Mouse (Mus musculus): ENCODE results near the gene Ift122. TPM values are rescaled to one million over a fixed set of nuclear protein-coding genes. Genes with fewer than 3 reads are reported as not detected.

The Ift122 gene
- polyA plus RNA-seq, 1 experiment from 2014 or later = 23.9 TPM

- WGBS = 36% methylated on average over 16 of the region's 16 CpGs
- peaks cover 28% of the 10 kb centered on the region for H3K4me1 ChIP-seq (ENCODE audit: control insufficient read depth, insufficient read depth, low read length)
- H3K36me3 ChIP-seq (ENCODE audit: control insufficient read depth, insufficient read depth, low read length) = peaks cover 15% of the 10 kb centered on the region
- peak overlapping the region; percentile 40; the same call in 1 of the 2 replicates for H3K27ac ChIP-seq (ENCODE audit: low read length)
- H3K4me3 ChIP-seq (ENCODE audit: low read depth, low read length) = no peak overlapping the region
- peak; percentile 46; the same call in 1 of the 2 replicates for ATAC-seq (ENCODE audit: insufficient number of reproducible peaks, insufficient read depth, low FRiP score, low read depth)
- no peaks in the 10 kb centered on the region for H3K9me3 ChIP-seq (ENCODE audit: control insufficient read depth, low read depth, low read length)
- no peaks in the 10 kb centered on the region for H3K27me3 ChIP-seq (ENCODE audit: control insufficient read depth, insufficient read depth, low read length)
- no peak overlapping the region for H3K4me2 ChIP-seq (replicated peaks; ENCODE audit: low read depth, low read length)
- no peak overlapping the region for H3K9ac ChIP-seq (replicated peaks; ENCODE audit: low read depth, low read length)
These were observed 103.8 kb downstream of the Ift122 start for GRCm38 (mm10) chr6:115956922-115957601.

- no peak overlapping the region for H3K4me2 ChIP-seq (replicated peaks; ENCODE audit: low read depth, low read length)
These were observed 104.4 kb downstream of the Ift122 start for GRCm38 (mm10) chr6:115957681-115958080.

GRCm38 (mm10) chr6:115958445-115958844 lies 105.2 kb downstream of the Ift122 start:
- H3K9ac ChIP-seq (replicated peaks; ENCODE audit: low read depth, low read length) = no peak overlapping the region
- peaks cover 20% of the 10 kb centered on the region for H3K36me3 ChIP-seq (ENCODE audit: control insufficient read depth, insufficient read depth, low read length)
- H3K27ac ChIP-seq (ENCODE audit: low read length) = no peak overlapping the region

More at GRCm38 (mm10) chr6:115957681-115958080, 104.4 kb downstream of the Ift122 start:
- H3K9ac ChIP-seq (replicated peaks; ENCODE audit: low read depth, low read length) = no peak overlapping the region
- H3K4me1 ChIP-seq (ENCODE audit: control insufficient read depth, insufficient read depth, low read length) = peaks cover 28% of the 10 kb centered on the region
- H3K27me3 ChIP-seq (ENCODE audit: control insufficient read depth, insufficient read depth, low read length) = no peaks in the 10 kb centered on the region
- H3K4me3 ChIP-seq (ENCODE audit: low read depth, low read length) = no peak overlapping the region
- H3K36me3 ChIP-seq (ENCODE audit: control insufficient read depth, insufficient read depth, low read length) = peaks cover 20% of the 10 kb centered on the region
- no peak for ATAC-seq (ENCODE audit: insufficient number of reproducible peaks, insufficient read depth, low FRiP score, low read depth)
- H3K9me3 ChIP-seq (ENCODE audit: control insufficient read depth, low read depth, low read length) = no peaks in the 10 kb centered on the region
- H3K27ac ChIP-seq (ENCODE audit: low read length) = peak overlapping the region; percentile 40; the same call in 1 of the 2 replicates
- 52% methylated on average over 6 of the region's 6 CpGs for WGBS

GRCm38 (mm10) chr6:115959151-115959691 lies 106.0 kb downstream of the Ift122 start:
- peak overlapping the region; percentile 21; the same call in 1 of the 2 replicates for H3K27ac ChIP-seq (ENCODE audit: low read length)
- H3K4me3 ChIP-seq (ENCODE audit: low read depth, low read length) = no peak overlapping the region
- no peaks in the 10 kb centered on the region for H3K9me3 ChIP-seq (ENCODE audit: control insufficient read depth, low read depth, low read length)
- peaks cover 20% of the 10 kb centered on the region for H3K36me3 ChIP-seq (ENCODE audit: control insufficient read depth, insufficient read depth, low read length)
- H3K27me3 ChIP-seq (ENCODE audit: control insufficient read depth, insufficient read depth, low read length) = no peaks in the 10 kb centered on the region
- peaks cover 28% of the 10 kb centered on the region for H3K4me1 ChIP-seq (ENCODE audit: control insufficient read depth, insufficient read depth, low read length)
- WGBS = 53% methylated on average over 7 of the region's 7 CpGs
- ATAC-seq (ENCODE audit: insufficient number of reproducible peaks, insufficient read depth, low FRiP score, low read depth) = no peak
- H3K4me2 ChIP-seq (replicated peaks; ENCODE audit: low read depth, low read length) = no peak overlapping the region
- no peak overlapping the region for H3K9ac ChIP-seq (replicated peaks; ENCODE audit: low read depth, low read length)

More at GRCm38 (mm10) chr6:115958445-115958844, 105.2 kb downstream of the Ift122 start:
- H3K4me1 ChIP-seq (ENCODE audit: control insufficient read depth, insufficient read depth, low read length) = peaks cover 28% of the 10 kb centered on the region
- no peak overlapping the region for H3K4me3 ChIP-seq (ENCODE audit: low read depth, low read length)
- 86% methylated on average over 9 of the region's 9 CpGs for WGBS
- H3K9me3 ChIP-seq (ENCODE audit: control insufficient read depth, low read depth, low read length) = no peaks in the 10 kb centered on the region
- no peaks in the 10 kb centered on the region for H3K27me3 ChIP-seq (ENCODE audit: control insufficient read depth, insufficient read depth, low read length)
- H3K4me2 ChIP-seq (replicated peaks; ENCODE audit: low read depth, low read length) = no peak overlapping the region
- no peak for ATAC-seq (ENCODE audit: insufficient number of reproducible peaks, insufficient read depth, low FRiP score, low read depth)

- Histone ChIP-seq H3K27ac (ENCODE audit: low read length) (no peak overlapping the region), H3K4me3 (ENCODE audit: low read depth, low read length) (no peak overlapping the region), H3K36me3 (ENCODE audit: control insufficient read depth, insufficient read depth, low read length) (peaks cover 20% of the 10 kb centered on the region), H3K9me3 (ENCODE audit: control insufficient read depth, low read depth, low read length) (no peaks in the 10 kb centered on the region), H3K27me3 (ENCODE audit: control insufficient read depth, insufficient read depth, low read length) (no peaks in the 10 kb centered on the region), H3K4me2 (replicated peaks; ENCODE audit: low read depth, low read length) (no peak overlapping the region), H3K4me1 (ENCODE audit: control insufficient read depth, insufficient read depth, low read length) (peaks cover 26% of the 10 kb centered on the region), H3K9ac (replicated peaks; ENCODE audit: low read depth, low read length) (no peak overlapping the region)
- WGBS = 94% methylated on average over 19 of the region's 19 CpGs
- ATAC-seq (ENCODE audit: insufficient number of reproducible peaks, insufficient read depth, low FRiP score, low read depth) = no peak
These were observed 107.1 kb downstream of the Ift122 start for GRCm38 (mm10) chr6:115960322-115960721.

- peaks cover 21% of the 10 kb centered on the region for H3K4me1 ChIP-seq (ENCODE audit: control insufficient read depth, insufficient read depth, low read length)
- 87% methylated on average over 3 of the region's 3 CpGs for WGBS
- H3K4me2 ChIP-seq (replicated peaks; ENCODE audit: low read depth, low read length) = no peak overlapping the region
- no peak overlapping the region for H3K4me3 ChIP-seq (ENCODE audit: low read depth, low read length)
- H3K36me3 ChIP-seq (ENCODE audit: control insufficient read depth, insufficient read depth, low read length) = peaks cover 27% of the 10 kb centered on the region
- no peaks in the 10 kb centered on the region for H3K9me3 ChIP-seq (ENCODE audit: control insufficient read depth, low read depth, low read length)
- H3K27me3 ChIP-seq (ENCODE audit: control insufficient read depth, insufficient read depth, low read length) = no peaks in the 10 kb centered on the region
- H3K27ac ChIP-seq (ENCODE audit: low read length) = no peak overlapping the region
- no peak overlapping the region for H3K9ac ChIP-seq (replicated peaks; ENCODE audit: low read depth, low read length)
- ATAC-seq (ENCODE audit: insufficient number of reproducible peaks, insufficient read depth, low FRiP score, low read depth) = no peak
These were observed 108.5 kb downstream of the Ift122 start for GRCm38 (mm10) chr6:115961743-115962142.

GRCm38 (mm10) chr6:115962439-115963085 lies 109.3 kb downstream of the Ift122 start:
- Histone ChIP-seq H3K4me1 (ENCODE audit: control insufficient read depth, insufficient read depth, low read length) (peaks cover 13% of the 10 kb centered on the region), H3K9me3 (ENCODE audit: control insufficient read depth, low read depth, low read length) (no peaks in the 10 kb centered on the region), H3K4me3 (ENCODE audit: low read depth, low read length) (no peak overlapping the region), H3K9ac (replicated peaks; ENCODE audit: low read depth, low read length) (no peak overlapping the region), H3K27me3 (ENCODE audit: control insufficient read depth, insufficient read depth, low read length) (no peaks in the 10 kb centered on the region), H3K4me2 (replicated peaks; ENCODE audit: low read depth, low read length) (no peak overlapping the region), H3K27ac (ENCODE audit: low read length) (no peak overlapping the region), H3K36me3 (ENCODE audit: control insufficient read depth, insufficient read depth, low read length) (peaks cover 27% of the 10 kb centered on the region)
- WGBS = 50% methylated on average over 23 of the region's 23 CpGs
- no peak for ATAC-seq (ENCODE audit: insufficient number of reproducible peaks, insufficient read depth, low FRiP score, low read depth)

- Histone ChIP-seq H3K9me3 (ENCODE audit: control insufficient read depth, low read depth, low read length) (no peaks in the 10 kb centered on the region), H3K4me2 (replicated peaks; ENCODE audit: low read depth, low read length) (no peak overlapping the region), H3K27ac (ENCODE audit: low read length) (no peak overlapping the region), H3K36me3 (ENCODE audit: control insufficient read depth, insufficient read depth, low read length) (peaks cover 35% of the 10 kb centered on the region), H3K4me1 (ENCODE audit: control insufficient read depth, insufficient read depth, low read length) (peaks cover 5% of the 10 kb centered on the region; the same call in 1 of the 2 replicates), H3K4me3 (ENCODE audit: low read depth, low read length) (no peak overlapping the region), H3K9ac (replicated peaks; ENCODE audit: low read depth, low read length) (no peak overlapping the region), H3K27me3 (ENCODE audit: control insufficient read depth, insufficient read depth, low read length) (no peaks in the 10 kb centered on the region)
- 73% methylated on average over 9 of the region's 9 CpGs for WGBS
- no peak for ATAC-seq (ENCODE audit: insufficient number of reproducible peaks, insufficient read depth, low FRiP score, low read depth)
These were observed 110.4 kb downstream of the Ift122 start for GRCm38 (mm10) chr6:115963656-115964055.
